Mouse (Mus musculus) heart, embryonic 14.5 days (tissue): ENCODE results near the gene Dcaf12l1. TPM values are rescaled to one million over a fixed set of nuclear protein-coding genes. Genes with fewer than 3 reads are reported as not detected.
A peak's percentile ranks its signal among the peaks of the same experiment; 100 is the strongest.
"Not testable (repeated sequence)": the region's sequence is repeated elsewhere in the genome, so short reads cannot be mapped to it uniquely, and the experiment has no call there.

ENCODE experiments used
- ATAC-seq: fragments of 200-750 bp; cut with Nextera tagmentation; 2 replicates; pipeline ENCODE4 v1.8.0; 2017; ENCODE audit warnings: low read depth, moderate TSS enrichment; ENCODE audit not compliant: insufficient number of reproducible peaks, insufficient read depth, low FRiP score
- H3K27ac ChIP-seq, 2 experiments: fragments of 200-500 bp in 1 of 2; fragments of 300-500 bp in 1 of 2; sonication (generic) in 1 of 2; replicated peaks in 1 of 2; 2 replicates each; pipeline ENCODE4 v1.5.1; 2012 to 2014; ENCODE audit warnings: low read depth in 2 of 2, low read length in 2 of 2, control low read depth in 1 of 2, mild to moderate bottlenecking in 1 of 2, mixed read lengths in 1 of 2; ENCODE audit not compliant: control insufficient read depth in 1 of 2, insufficient read depth in 1 of 2
- H3K27me3 ChIP-seq: fragments of 300-500 bp; sonication (generic); 2 replicates; pipeline ENCODE4 v1.6.1; 2014; ENCODE audit warnings: mild to moderate bottlenecking, low read length, control low read depth; ENCODE audit not compliant: control insufficient read depth, insufficient read depth
- H3K36me3 ChIP-seq: fragments of 300-500 bp; sonication (generic); 2 replicates; pipeline ENCODE4 v1.6.1; 2014; ENCODE audit warnings: mild to moderate bottlenecking, control low read depth, low read length, mixed read lengths; ENCODE audit not compliant: control insufficient read depth, insufficient read depth
- H3K4me1 ChIP-seq, 2 experiments: fragments of 200-500 bp in 1 of 2; fragments of 300-500 bp in 1 of 2; sonication (generic) in 1 of 2; 2 replicates each; pipeline ENCODE4 v1.6.1; 2012 to 2014; ENCODE audit warnings: low read length in 2 of 2, control low read depth in 1 of 2, mixed read lengths in 1 of 2; ENCODE audit not compliant: control insufficient read depth in 2 of 2, insufficient read depth in 2 of 2
- H3K4me2 ChIP-seq: fragments of 300-500 bp; sonication (generic); 2 replicates; pipeline ENCODE4 v1.6.1; 2014; ENCODE audit warnings: mild to moderate bottlenecking, low read length
- H3K4me3 ChIP-seq, 2 experiments: fragments of 200-500 bp in 1 of 2; fragments of 300-500 bp in 1 of 2; sonication (generic) in 1 of 2; 2 replicates each; pipeline ENCODE4 v1.5.1; 2012 to 2014; ENCODE audit warnings: low read length in 2 of 2, mild to moderate bottlenecking in 2 of 2, control low read depth in 1 of 2, low read depth in 1 of 2, moderate library complexity in 1 of 2; ENCODE audit not compliant: control insufficient read depth in 1 of 2, insufficient read depth in 1 of 2
- H3K9ac ChIP-seq: fragments of 300-500 bp; sonication (generic); 2 replicates; pipeline ENCODE4 v1.6.1; 2014; ENCODE audit warnings: mild to moderate bottlenecking, low read length
- H3K9me3 ChIP-seq: fragments of 300-500 bp; sonication (generic); 2 replicates; pipeline ENCODE4 v1.6.1; 2016; ENCODE audit warnings: low read length, control low read depth; ENCODE audit not compliant: control insufficient read depth
- WGBS: fragments of 180-500 bp; shearing (Covaris S2); extraction: QIAGEN DNeasy Blood & Tissue Kit; methylation state at CpG from one replicate; pipeline ENCODE4 v1.1.7; 2014; 5-methylcytosine and 5-hydroxymethylcytosine counted together
- polyA plus RNA-seq: library from polyadenylated mRNA; unstranded; fragments of >200 nt; fragmentation: Nextera tagmentation; extraction: Ambion mirVana; gene quantifications from 2 replicates; pipeline ENCODE4 v1.2.1, GENCODE M21; 2014

Gene Dcaf12l1
- polyA plus RNA-seq, result 5.4 and 7.3 TPM in 2 replicates

- no peak within 1 kb of the TSS for H3K27ac ChIP-seq
Observed at GRCm38 (mm10) chrX:44789761-44790411, at the start of gene Dcaf12l1. Gene Dcaf12l1 (minus strand): TSS chrX:44790197.

GRCm38 (mm10) chrX:44809356-44809755 lies 19.4 kb upstream of the Dcaf12l1 start:
- ATAC-seq, H3K9ac ChIP-seq, H3K4me1 ChIP-seq, H3K36me3 ChIP-seq, H3K27ac ChIP-seq, H3K4me3 ChIP-seq, H3K27me3 ChIP-seq, H3K9me3 ChIP-seq, H3K4me2 ChIP-seq: not testable (repeated sequence)
- WGBS, result 48% methylated on average over 1 of the region's 1 CpGs

More at GRCm38 (mm10) chrX:44789761-44790411, at the start of gene Dcaf12l1:
- Histone ChIP-seq H3K9me3 (no peaks in the 10 kb centered on the region), H3K9ac (peak within 1 kb of the TSS; percentile 73), H3K27me3 (no peaks in the 10 kb centered on the region), H3K4me3 (peak within 1 kb of the TSS; percentile 45 to 55), H3K4me1 (no peaks in the 10 kb centered on the region), H3K36me3 (no peaks in the 10 kb centered on the region), H3K4me2 (peak within 1 kb of the TSS; percentile 78)
- ATAC-seq, result peak; percentile 68
- 21% methylated on average over 47 of the region's 47 CpGs for WGBS

GRCm38 (mm10) chrX:44789036-44789760 lies 799 bp downstream of the Dcaf12l1 start:
- H3K9ac ChIP-seq, result peak overlapping the region; percentile 73
- peak overlapping the region; percentile 45 to 55 for H3K4me3 ChIP-seq
- no peaks in the 10 kb centered on the region for H3K9me3 ChIP-seq
- no peak overlapping the region for H3K27ac ChIP-seq
- no peaks in the 10 kb centered on the region for H3K4me1 ChIP-seq
- no peaks in the 10 kb centered on the region for H3K27me3 ChIP-seq
- ATAC-seq, result no peak
- H3K36me3 ChIP-seq, result no peaks in the 10 kb centered on the region
- 36% methylated on average over 34 of the region's 36 CpGs for WGBS
- peak overlapping the region; percentile 78 for H3K4me2 ChIP-seq
